Mouse (Mus musculus): ENCODE data around the gene Slc35f1.

- no peak for TF ChIP-seq GATA1 (IDR thresholded peaks at IDR 0.05; ENCODE audit: borderline replicate concordance, low read length)
- TF ChIP-seq FLI1 (IDR thresholded peaks at IDR 0.05; ENCODE audit: low read length) = no peak
Measured at GRCm38 (mm10) chr10:52825746-52826145, 135.4 kb downstream of the Slc35f1 start.
